Mouse (Mus musculus): Measurements from ENCODE around the gene Oscp1.

The Oscp1 gene

GRCm38 (mm10) chr4:126081601-126082000, 23.2 kb downstream of the Oscp1 start:
- in situ Hi-C loops (cut with MboI, MseI), result loop anchor here (25.0 kb wide), 1 partner anchor 1369 kb away; the partner anchor contains the start of genes Fhl3 and Sf3a3

GRCm38 (mm10) chr4:126083021-126083420, 24.7 kb downstream of the Oscp1 start:
- in situ Hi-C loops (cut with MboI, MseI), result loop anchor here (25.0 kb wide), 1 partner anchor 1371 kb away; the partner anchor contains the start of genes Fhl3 and Sf3a3

DNA sequence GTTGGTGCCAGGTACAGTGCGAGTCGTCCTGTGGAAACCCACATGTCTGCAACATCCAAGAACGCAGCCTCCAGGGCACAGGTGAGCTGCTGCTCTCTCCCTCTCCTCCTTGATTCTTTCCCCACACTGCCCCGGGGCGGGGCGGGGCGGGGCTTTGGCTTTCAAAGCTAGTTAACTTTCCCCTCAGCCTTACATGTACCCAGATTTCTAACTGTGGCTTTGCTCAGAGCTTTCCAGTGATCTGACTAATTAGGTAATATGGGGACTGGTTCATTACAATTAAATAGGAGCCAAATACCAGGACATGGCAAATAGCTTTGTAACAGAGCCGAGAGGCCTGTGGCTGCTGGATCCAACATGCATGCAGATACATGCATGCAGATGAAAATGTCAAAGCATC, 26.0 kb downstream of the Oscp1 start:
- in situ Hi-C loops (cut with MboI, MseI), result loop anchor here (25.0 kb wide), 1 partner anchor 1372 kb away; the partner anchor contains the start of genes Fhl3 and Sf3a3

DNA sequence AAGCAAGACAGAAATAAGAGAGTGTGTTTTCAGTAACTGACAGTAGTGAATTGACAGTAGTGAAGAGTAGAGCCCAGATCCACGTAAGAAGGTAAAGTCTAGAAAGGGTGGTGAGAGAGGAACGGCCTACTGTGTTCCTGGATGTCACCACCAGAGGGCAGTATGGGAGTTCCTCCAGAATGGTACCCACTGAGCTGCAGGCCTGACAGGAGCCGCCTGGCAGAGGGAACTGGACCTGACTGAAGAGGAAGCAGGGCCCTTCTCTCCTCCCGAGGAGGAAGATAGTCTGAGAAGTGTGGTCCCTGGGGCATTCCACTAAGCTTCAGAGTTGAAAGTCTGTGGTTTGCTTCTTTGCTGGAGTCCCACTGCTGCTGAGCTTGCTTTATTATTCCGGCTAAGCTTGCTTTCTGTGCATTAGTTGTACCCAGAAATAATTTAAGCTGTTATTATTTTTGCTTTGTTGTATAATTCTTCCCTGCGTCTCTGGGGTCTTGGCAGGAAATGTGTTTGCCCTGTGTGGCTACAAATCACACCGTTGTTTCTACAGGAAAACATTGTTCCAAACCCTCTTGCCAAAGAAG, 27.7 kb downstream of the Oscp1 start:
- in situ Hi-C loops (cut with MboI, MseI), result loop anchor here (5.0 to 25.0 kb wide), 2 partner anchors 71 to 1374 kb away; partner anchors contain the start of genes Fhl3 and Sf3a3

GRCm38 (mm10) chr4:126090101-126090847, 31.9 kb downstream of the Oscp1 start:
- in situ Hi-C loops (cut with MboI, MseI), result loop anchor here (25.0 kb wide), 1 partner anchor 1378 kb away; the partner anchor contains the start of genes Fhl3 and Sf3a3

- in situ Hi-C loops (cut with MboI, MseI), result loop anchor here (25.0 kb wide), 1 partner anchor 1378 kb away; the partner anchor contains the start of genes Fhl3 and Sf3a3
Observed at GRCm38 (mm10) chr4:126090848-126091124, 32.4 kb downstream of the Oscp1 start.

DNA sequence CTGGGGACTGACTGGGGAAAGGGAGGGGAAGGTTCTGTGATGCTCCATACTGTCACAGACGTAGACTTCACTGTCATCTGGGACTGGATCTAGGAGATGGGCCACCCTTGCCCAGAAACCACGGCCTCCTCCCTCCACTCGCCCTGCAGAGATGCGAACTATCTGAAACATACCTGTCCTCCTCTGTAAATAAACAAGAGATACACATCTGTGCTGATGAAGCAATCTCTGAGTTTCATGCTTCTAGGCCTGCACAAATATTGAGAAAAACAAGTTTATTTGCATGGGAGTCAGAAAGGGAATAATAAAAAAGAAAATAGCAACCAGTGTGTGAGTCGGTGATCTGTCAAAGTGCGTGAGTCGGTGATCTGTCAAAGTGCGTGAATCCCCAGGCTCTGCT, 33.5 kb downstream of the Oscp1 start:
- in situ Hi-C loops (cut with MboI, MseI), result loop anchor here (25.0 kb wide), 1 partner anchor 1380 kb away; the partner anchor contains the start of genes Fhl3 and Sf3a3

GRCm38 (mm10) chr4:126095622-126096430, 37.5 kb downstream of the Oscp1 start:
- in situ Hi-C loops (cut with MboI, MseI), result loop anchor here (25.0 kb wide), 1 partner anchor 1384 kb away; the partner anchor contains the start of genes Fhl3 and Sf3a3

DNA sequence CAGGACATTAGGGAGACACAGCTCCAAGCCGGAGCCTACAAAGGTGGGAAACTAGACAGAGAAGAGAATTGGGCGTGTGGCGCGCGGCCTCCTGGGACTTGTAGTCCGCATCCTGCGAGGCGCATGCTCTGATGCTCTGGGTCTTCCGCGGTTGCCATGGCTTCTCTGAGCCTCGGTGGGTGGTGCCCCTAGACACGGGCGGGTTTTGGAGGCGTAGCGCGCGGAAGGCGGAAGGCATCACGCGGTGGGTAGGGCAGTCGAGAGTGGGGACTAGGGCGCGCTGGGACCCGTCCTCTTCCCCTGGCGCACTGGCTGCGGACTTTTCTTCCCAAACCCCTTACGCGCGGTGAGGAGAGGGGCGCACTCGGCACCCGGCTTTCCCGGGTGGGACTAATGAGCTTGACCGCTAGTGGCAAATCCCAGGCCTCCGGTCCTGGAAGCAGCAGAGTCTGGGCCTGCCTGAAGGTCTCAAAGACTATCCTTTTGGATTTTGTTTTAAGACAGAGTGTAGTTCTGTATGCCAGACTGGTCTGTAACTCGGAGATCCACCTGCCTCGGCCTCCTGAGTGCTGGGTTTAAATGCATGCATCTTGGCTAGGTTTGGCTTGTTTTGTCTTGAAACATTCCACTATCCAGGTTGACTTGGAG, 38.2 kb downstream of the Oscp1 start, which contains the start of gene Lsm10:
Gene Lsm10 (plus strand): TSS at position 160 of the 648 bp plus-strand sequence.
- in situ Hi-C loops (cut with MboI, MseI), result loop anchor here (25.0 kb wide), 1 partner anchor 1384 kb away; the partner anchor contains the start of genes Fhl3 and Sf3a3

GRCm38 (mm10) chr4:126097711-126098253, 39.4 kb downstream of the Oscp1 start:
- in situ Hi-C loops (cut with MboI, MseI), result loop anchor here (25.0 kb wide), 1 partner anchor 1385 kb away; the partner anchor contains the start of genes Fhl3 and Sf3a3

- in situ Hi-C loops (cut with MboI, MseI), result loop anchor here (25.0 kb wide), 1 partner anchor 1387 kb away; the partner anchor contains the start of genes Fhl3 and Sf3a3
Observed at GRCm38 (mm10) chr4:126099365-126099764, 41.0 kb downstream of the Oscp1 start.

DNA sequence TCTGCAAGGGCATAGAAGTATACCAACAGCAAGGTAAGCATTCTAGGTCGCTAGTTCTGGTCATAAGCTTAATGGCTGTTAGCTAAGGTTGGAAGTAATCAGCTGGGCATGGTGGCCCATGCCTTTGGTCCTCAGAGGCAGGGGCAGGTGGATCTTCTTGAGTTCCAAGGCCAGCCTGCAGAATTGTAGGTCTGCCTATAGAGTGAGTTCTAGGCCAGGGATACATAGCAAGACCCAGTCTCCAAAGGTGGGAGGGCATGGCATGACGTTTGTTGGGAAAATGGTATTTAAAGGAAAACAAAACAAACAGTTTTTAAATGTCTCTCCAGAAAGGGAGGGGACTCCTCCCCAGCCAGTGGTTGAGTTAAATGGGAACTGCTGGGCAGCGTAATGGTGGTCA, 42.4 kb downstream of the Oscp1 start:
- in situ Hi-C loops (cut with MboI, MseI), result no loop called here

DNA sequence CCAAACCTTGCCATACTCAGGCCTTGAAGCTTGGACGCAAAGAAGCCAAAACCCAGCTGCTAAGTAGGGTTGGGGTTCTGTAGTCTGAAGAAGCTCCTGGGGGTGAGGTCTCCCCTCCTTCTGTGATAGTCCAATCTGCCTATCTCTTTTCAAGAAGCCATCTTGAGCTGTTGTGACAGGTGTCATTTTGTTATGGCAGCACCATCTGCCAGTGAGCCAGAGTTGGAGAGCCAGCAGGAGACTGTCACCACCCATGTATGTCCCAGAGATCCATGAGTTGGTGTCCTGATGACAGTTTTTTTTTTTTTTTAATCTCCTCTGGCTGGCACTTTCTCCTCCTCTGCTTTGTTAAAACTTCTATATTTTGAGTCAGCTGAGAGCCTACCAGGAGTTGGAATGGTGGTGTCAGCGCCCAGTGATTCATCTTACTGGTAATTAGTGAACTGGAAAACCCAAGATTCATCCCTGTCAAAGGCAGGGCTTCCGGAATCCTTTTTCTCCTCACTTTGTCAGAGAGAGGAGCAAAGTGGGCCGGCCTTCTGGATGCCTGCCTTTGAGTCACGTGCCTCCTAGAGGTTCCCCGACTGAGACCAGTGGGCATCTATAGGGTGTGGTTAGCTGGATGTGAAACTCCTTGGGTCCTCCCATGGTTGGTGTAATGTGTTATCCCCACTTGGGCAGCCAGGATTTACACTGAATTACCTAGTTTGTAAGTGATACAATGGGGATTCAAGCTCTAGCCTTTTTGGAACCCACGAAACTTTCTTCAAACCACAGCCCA, 43.9 kb downstream of the Oscp1 start:
- in situ Hi-C loops (cut with MboI, MseI), result no loop called here

GRCm38 (mm10) chr4:126103057-126103581, 44.8 kb downstream of the Oscp1 start:
- in situ Hi-C loops (cut with MboI, MseI), result no loop called here

GRCm38 (mm10) chr4:126103590-126104068, 45.3 kb downstream of the Oscp1 start, which contains the start of gene Stk40:
Gene Stk40 (plus strand): TSS chr4:126103957.
- in situ Hi-C loops (cut with MboI, MseI), result no loop called here

- in situ Hi-C loops (cut with MboI, MseI), result no loop called here
Observed at GRCm38 (mm10) chr4:126104261-126105075, 46.1 kb downstream of the Oscp1 start.

DNA sequence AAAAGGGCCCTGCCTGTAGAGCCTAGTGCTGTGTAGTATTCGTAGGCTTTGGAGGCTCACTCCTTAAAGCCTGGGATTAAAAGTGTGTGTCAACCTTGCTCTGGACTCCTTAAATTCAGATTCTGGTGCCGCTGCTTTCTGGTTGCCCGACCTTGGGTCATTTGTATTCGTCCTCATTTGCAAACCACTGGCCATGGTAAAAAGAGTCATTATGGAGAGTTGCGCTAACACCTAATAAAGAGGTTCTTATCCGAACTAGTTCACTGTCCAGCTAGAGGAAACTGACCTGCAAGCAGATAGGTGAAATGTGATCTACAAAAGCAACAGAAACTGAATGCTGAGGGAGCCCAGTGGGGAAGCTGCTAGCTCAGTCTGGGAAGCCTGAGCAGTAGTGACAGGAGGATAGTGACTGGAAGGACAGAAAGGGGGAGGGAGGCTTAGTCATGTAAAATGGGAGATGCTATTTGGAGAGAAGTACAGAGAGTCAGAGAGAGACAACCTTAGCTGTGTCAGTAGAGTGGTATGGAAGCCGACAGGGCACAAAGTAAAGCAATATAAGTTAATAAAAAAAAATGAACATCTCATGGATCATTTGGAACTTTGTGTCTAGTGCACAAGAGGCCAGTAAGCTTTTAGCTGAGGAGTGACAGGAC, 46.9 kb downstream of the Oscp1 start:
- in situ Hi-C loops (cut with MboI, MseI), result no loop called here

Measured in regulatory T cell (primary cell).